Mouse (Mus musculus) embryonic fibroblast, embryonic 13.5 days (primary cell): Measurements from ENCODE around the gene Ffar3. TPM values are rescaled to one million over a fixed set of nuclear protein-coding genes. Genes with fewer than 3 reads are reported as not detected.
"Not testable (repeated sequence)": the region's sequence is repeated elsewhere in the genome, so short reads cannot be mapped to it uniquely, and the experiment has no call there.

Source experiments
- H3K27ac ChIP-seq: 2 replicates; pipeline ENCODE4 v1.5.1; 2012; ENCODE audit warnings: low read length, control low read depth, inconsistent platforms; ENCODE audit not compliant: insufficient read depth
- H3K4me1 ChIP-seq: 2 replicates; pipeline ENCODE4 v1.6.1; 2011; ENCODE audit warnings: low read length; ENCODE audit not compliant: control insufficient read depth, insufficient read depth
- H3K4me3 ChIP-seq: 2 replicates; pipeline ENCODE4 v1.5.1; 2011; ENCODE audit warnings: mild to moderate bottlenecking, control low read depth, low read length; ENCODE audit not compliant: insufficient read depth
- CTCF ChIP-seq: IDR thresholded peaks from 2 replicates; pipeline ENCODE4 v1.5.1; 2011; ENCODE audit warnings: mild to moderate bottlenecking, control low read depth, low read length, moderate library complexity, borderline replicate concordance; ENCODE audit not compliant: insufficient read depth
- POLR2A ChIP-seq: IDR thresholded peaks from 2 replicates; pipeline ENCODE4 v1.6.1; 2011; ENCODE audit warnings: low read depth, mild to moderate bottlenecking, control low read depth, low read length, moderate library complexity
- polyA plus RNA-seq: library from polyadenylated mRNA; stranded (reverse); fragments of >200 nt; gene quantifications from 2 replicates; pipeline ENCODE4 v1.2.4, GENCODE M21; 2011; ENCODE audit warnings: low read depth; ENCODE audit not compliant: missing spikeins, insufficient read length

The Ffar3 gene
- polyA plus RNA-seq, 1 experiment = not detected

DNA sequence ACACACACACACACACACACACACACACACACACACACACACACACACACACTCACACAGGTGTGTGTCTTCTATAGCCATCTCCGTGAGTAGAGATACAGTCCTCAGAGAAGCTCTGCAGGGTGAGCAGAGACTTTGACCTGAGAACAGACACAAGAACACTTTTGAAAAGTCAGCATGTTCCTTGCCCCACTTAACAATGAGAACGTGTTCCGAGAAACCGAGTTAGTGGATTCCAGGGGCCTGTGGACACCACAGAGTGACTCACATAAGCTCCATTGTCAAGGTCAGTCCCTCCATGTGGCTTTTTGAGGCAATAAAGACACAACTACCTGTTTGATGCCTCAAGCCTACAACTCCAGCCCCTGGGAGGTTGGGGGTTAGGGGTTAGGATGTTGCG lies 8.6 kb downstream of the Ffar3 start:
- H3K4me3 ChIP-seq = no peak overlapping the region
- no peak overlapping the region for H3K27ac ChIP-seq
- no peak for TF ChIP-seq CTCF
- TF ChIP-seq POLR2A = no peak
- no peaks in the 10 kb centered on the region for H3K4me1 ChIP-seq

- no peaks in the 10 kb centered on the region for H3K4me1 ChIP-seq
- no peak for TF ChIP-seq CTCF
- no peak for TF ChIP-seq POLR2A
- H3K27ac ChIP-seq = no peak overlapping the region
- no peak overlapping the region for H3K4me3 ChIP-seq
Measured at GRCm38 (mm10) chr7:30846505-30847053, 9.4 kb downstream of the Ffar3 start.

- no peak for TF ChIP-seq POLR2A
- no peak for TF ChIP-seq CTCF
- no peaks in the 10 kb centered on the region for H3K4me1 ChIP-seq
- no peak overlapping the region for H3K27ac ChIP-seq
- H3K4me3 ChIP-seq = no peak overlapping the region
Measured at GRCm38 (mm10) chr7:30844676-30845297, 11.2 kb downstream of the Ffar3 start.

DNA sequence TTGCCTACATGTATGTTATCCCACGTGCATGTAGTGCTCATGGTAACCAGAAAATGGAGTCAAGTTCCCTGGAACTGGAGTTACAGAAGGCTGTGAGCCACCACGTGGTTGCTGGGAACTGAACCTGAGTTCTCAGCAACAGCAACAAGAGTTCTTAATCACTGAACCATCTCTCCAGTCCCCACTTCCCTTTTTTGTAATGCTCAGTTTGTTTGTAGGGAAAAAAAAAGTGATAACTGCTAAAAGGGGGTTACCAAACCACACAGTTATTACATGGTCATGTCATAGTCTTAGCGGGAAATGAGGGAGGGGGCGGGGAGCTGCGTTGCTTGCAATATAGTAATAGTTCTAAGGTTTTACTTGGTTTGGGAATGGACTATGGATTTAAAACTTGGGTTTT lies 13.9 kb downstream of the Ffar3 start:
- Histone ChIP-seq H3K4me3 (no peak overlapping the region), H3K27ac (no peak overlapping the region), H3K4me1 (no peaks in the 10 kb centered on the region)
- no peak for TF ChIP-seq POLR2A
- no peak for TF ChIP-seq CTCF

DNA sequence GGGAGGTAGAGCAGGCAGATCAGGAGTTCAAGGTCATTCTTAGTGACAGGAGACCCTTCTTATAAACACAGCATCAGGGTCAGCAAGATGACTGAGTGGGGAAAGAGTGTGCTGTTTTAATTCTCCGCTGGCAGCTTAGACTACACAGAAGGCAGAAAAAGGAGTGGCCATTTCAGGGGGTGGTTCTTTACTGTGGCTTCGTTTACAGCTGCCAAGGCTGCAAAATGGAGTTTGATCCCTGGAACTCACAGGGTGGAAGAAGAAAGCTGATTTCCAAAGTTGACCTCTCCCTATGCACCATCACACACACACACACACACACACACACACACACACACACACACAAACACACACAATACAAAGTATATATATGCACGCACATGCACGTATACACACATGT lies 14.6 kb downstream of the Ffar3 start:
- Histone ChIP-seq H3K4me1 (no peaks in the 10 kb centered on the region), H3K27ac (no peak overlapping the region), H3K4me3 (no peak overlapping the region)
- TF ChIP-seq POLR2A = no peak
- TF ChIP-seq CTCF = no peak

DNA sequence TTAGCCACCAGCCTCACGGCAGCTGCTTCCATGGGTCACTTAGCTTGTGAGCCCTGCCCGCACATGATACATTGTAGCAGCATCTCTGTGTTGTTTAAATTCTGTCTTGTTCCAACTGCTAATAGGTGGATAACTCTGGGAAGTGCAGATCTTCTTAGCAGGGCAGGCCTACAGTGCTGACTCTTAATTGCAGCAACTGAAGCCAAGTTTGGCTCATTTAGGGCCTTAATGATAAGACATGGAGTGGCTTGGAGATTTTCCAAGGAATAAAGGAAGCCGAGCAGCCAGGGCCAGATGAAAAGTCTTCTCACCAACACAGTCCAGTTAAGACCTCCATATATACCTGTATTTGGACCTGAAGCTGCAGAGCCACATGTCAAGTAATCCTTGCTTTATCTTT lies 15.7 kb downstream of the Ffar3 start:
- Histone ChIP-seq H3K27ac (no peak overlapping the region), H3K4me1 (no peaks in the 10 kb centered on the region), H3K4me3 (no peak overlapping the region)
- no peak for TF ChIP-seq CTCF
- no peak for TF ChIP-seq POLR2A

DNA sequence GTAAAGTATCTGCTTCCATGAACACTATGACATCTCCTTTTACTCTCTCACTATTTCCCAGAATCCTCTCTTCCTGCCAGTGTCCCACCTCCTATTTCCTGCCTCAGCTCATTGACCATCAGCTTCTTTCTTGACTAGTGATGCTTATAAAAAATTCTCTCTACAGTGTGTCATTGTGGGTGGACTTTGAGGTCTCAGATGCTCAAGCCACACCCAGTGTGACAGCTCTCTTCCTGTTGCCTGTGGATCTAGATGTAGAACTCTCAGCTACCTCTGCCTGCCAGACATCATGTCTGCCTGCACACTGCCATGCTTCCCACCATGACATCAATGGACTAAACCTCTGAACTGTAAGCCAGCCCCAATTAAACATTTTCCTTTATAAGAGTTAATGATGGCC lies 18.7 kb downstream of the Ffar3 start:
- no peak overlapping the region for H3K27ac ChIP-seq
- no peaks in the 10 kb centered on the region for H3K4me1 ChIP-seq
- H3K4me3 ChIP-seq = no peak overlapping the region
- TF ChIP-seq CTCF (no peak), POLR2A (no peak)

DNA sequence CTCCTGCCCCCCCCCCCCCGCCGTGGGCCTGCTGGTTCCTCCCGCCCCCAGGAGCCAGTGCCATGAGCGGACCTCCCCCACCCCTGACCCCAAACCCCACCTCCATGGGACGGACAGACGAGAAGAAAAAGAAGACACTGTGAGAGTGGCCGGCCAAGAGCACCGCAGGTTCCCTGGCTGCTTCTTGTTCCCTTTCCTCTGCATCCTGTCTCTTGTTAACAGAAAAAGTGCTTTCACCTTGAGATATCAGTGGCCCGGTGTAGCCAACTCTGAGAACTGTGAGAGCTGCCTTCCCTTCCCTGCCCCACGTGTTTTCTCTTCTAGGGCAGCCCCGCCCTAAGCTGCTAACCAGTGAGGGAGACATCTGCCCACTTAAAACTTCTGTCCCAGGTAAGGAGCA lies 23.3 kb downstream of the Ffar3 start:
- H3K4me1 ChIP-seq, H3K4me3 ChIP-seq, H3K27ac ChIP-seq: not testable (repeated sequence)

DNA sequence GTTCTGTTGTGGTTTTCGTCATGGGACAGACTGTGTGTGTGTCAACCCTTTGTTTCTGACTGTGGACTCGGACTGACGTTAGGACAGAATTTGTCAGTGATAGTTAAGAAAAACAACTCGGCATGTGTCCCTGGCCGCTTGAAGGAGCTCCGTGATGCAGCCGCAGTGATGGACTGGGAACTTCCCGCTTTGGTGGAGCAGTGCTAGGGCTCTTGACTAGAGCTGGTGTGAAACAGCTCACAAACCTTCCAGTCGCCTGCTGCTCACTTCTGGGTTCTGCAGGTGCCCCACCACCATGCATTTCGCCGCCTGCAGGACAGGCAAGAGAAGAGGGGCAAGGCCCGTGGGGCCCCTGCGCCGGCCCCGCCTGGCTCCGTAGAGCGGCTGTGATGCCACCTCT lies 23.7 kb downstream of the Ffar3 start:
- Histone ChIP-seq H3K4me3 (no peak overlapping the region), H3K4me1 (no peaks in the 10 kb centered on the region)
- no peak for TF ChIP-seq CTCF
- TF ChIP-seq POLR2A = no peak

GRCm38 (mm10) chr7:30829428-30829827 lies 26.6 kb downstream of the Ffar3 start:
- no peaks in the 10 kb centered on the region for H3K4me1 ChIP-seq
- no peak overlapping the region for H3K27ac ChIP-seq
- H3K4me3 ChIP-seq = no peak overlapping the region
- TF ChIP-seq POLR2A (no peak), CTCF (no peak)

More for the DNA sequence above, 23.7 kb downstream of the Ffar3 start:
- no peak overlapping the region for H3K27ac ChIP-seq

GRCm38 (mm10) chr7:30828871-30829270 lies 27.1 kb downstream of the Ffar3 start:
- not testable (repeated sequence) for H3K4me1 ChIP-seq, H3K27ac ChIP-seq, H3K4me3 ChIP-seq
